Mouse (Mus musculus) liver, adult 2 months (tissue): ENCODE data around the gene Lrrc39. TPM values are rescaled to one million over a fixed set of nuclear protein-coding genes. Genes with fewer than 3 reads are reported as not detected.

Experiments
- DNase-seq: peaks from one replicate; pipeline ENCODE4 v3.0.0-alpha.2; 2011; ENCODE audit warnings: low read depth, low spot score; ENCODE audit errors: extremely low read depth
- H3K27ac ChIP-seq: fragments of 200-500 bp; replicated peaks from 2 replicates; pipeline ENCODE4 v1.5.1; 2012; ENCODE audit warnings: low read depth, mild to moderate bottlenecking, control low read depth, inconsistent platforms, low read length; ENCODE audit not compliant: insufficient read depth
- H3K27me3 ChIP-seq: fragments of 200-500 bp; 2 replicates; pipeline ENCODE4 v1.6.1; 2012; ENCODE audit warnings: mild to moderate bottlenecking, moderate library complexity, low read length, inconsistent platforms; ENCODE audit not compliant: control insufficient read depth, insufficient read depth
- H3K36me3 ChIP-seq: fragments of 200-500 bp; 2 replicates; pipeline ENCODE4 v1.6.1; 2012; ENCODE audit warnings: low read length, inconsistent platforms; ENCODE audit not compliant: control insufficient read depth, insufficient read depth
- H3K4me1 ChIP-seq: fragments of 200-500 bp; 2 replicates; pipeline ENCODE4 v1.6.1; 2011; ENCODE audit warnings: low read length; ENCODE audit not compliant: control insufficient read depth, insufficient read depth
- H3K4me3 ChIP-seq: fragments of 200-500 bp; 2 replicates; pipeline ENCODE4 v1.5.1; 2011; ENCODE audit warnings: low read depth, mild to moderate bottlenecking, control low read depth, low read length, moderate library complexity; ENCODE audit not compliant: insufficient read depth
- H3K79me2 ChIP-seq: fragments of 200-500 bp; 2 replicates; pipeline ENCODE4 v1.6.1; 2012; ENCODE audit warnings: inconsistent platforms, mild to moderate bottlenecking, low read length, moderate library complexity; ENCODE audit not compliant: control insufficient read depth, insufficient read depth
- H3K9ac ChIP-seq: fragments of 200-500 bp; 2 replicates; pipeline ENCODE4 v1.6.1; 2012; ENCODE audit warnings: low read depth, mild to moderate bottlenecking, control low read depth, inconsistent platforms, low read length
- CTCF ChIP-seq: fragments of 200-500 bp; IDR thresholded peaks from 2 replicates; pipeline ENCODE4 v1.5.1; 2011; ENCODE audit warnings: low read depth, low read length, control low read depth
- POLR2A ChIP-seq: fragments of 200-500 bp; IDR thresholded peaks from 2 replicates; pipeline ENCODE4 v1.6.1; 2011; ENCODE audit warnings: low read length, control low read depth; ENCODE audit not compliant: insufficient read depth; ENCODE audit errors: extremely low read depth
- WGBS: fragments of 180-500 bp; shearing (Covaris S2); methylation state at CpG from one replicate; pipeline ENCODE4 v1.1.7; 2018; 5-methylcytosine and 5-hydroxymethylcytosine counted together
- polyA plus RNA-seq: library from polyadenylated mRNA; depleted of rRNA; stranded (reverse); fragments of >200 nt; gene quantifications from 2 replicates; pipeline ENCODE4 v1.2.3, GENCODE M21; 2012; rRNA removed
- total RNA-seq: library from RNA; depleted of rRNA; stranded (reverse); fragments of >200 nt; gene quantifications from 2 replicates; pipeline ENCODE4 v1.2.3, GENCODE M21; 2014; rRNA removed

Gene Lrrc39
- total and polyA plus RNA-seq, 2 experiments: 0.15 to 0.37 TPM

GRCm38 (mm10) chr3:116622641-116623040 is 59.9 kb downstream of the Lrrc39 start:
- Histone ChIP-seq H3K79me2 (no peaks in the 10 kb centered on the region), H3K4me3 (no peak overlapping the region), H3K9ac (no peak overlapping the region), H3K27me3 (no peaks in the 10 kb centered on the region), H3K27ac (no peak overlapping the region), H3K36me3 (no peaks in the 10 kb centered on the region), H3K4me1 (no peaks in the 10 kb centered on the region)
- TF ChIP-seq POLR2A: no peak
- TF ChIP-seq CTCF: no peak
- whole genome bisulfite sequencing: 91% methylated on average over 7 of the region's 7 CpGs
- no peak for DNase-seq

GRCm38 (mm10) chr3:116631459-116631858 is 68.7 kb downstream of the Lrrc39 start:
- H3K9ac ChIP-seq: no peak overlapping the region
- no peak for TF ChIP-seq CTCF
- TF ChIP-seq POLR2A: no peak
- WGBS: 91% methylated on average over 1 of the region's 1 CpGs
- H3K27ac ChIP-seq: no peak overlapping the region
- H3K4me1 ChIP-seq: no peaks in the 10 kb centered on the region
- DNase-seq: no peak
- peaks cover 45% of the 10 kb centered on the region for H3K36me3 ChIP-seq
- H3K27me3 ChIP-seq: no peaks in the 10 kb centered on the region
- no peaks in the 10 kb centered on the region for H3K79me2 ChIP-seq
- no peak overlapping the region for H3K4me3 ChIP-seq

Other genes with a start within 250 kb of the Lrrc39 start
- gene Cdc14a, start 138.9 kb upstream of the Lrrc39 start, total RNA-seq: 1.1 and 1.5 TPM in 2 replicates
- 0.35 and 0.50 TPM in 2 replicates for gene Cdc14a, start 138.9 kb upstream of the Lrrc39 start, polyA plus RNA-seq
- 10.3 and 10.8 TPM in 2 replicates for gene Rtca, start 54.8 kb upstream of the Lrrc39 start, total RNA-seq
- gene Rtca, start 54.8 kb upstream of the Lrrc39 start, polyA plus RNA-seq: 9.7 and 11.5 TPM in 2 replicates
- gene Dbt, start 49.9 kb upstream of the Lrrc39 start, total RNA-seq: 67.1 and 70.9 TPM in 2 replicates
- 37.4 and 74.5 TPM in 2 replicates for gene Dbt, start 49.9 kb upstream of the Lrrc39 start, polyA plus RNA-seq
- 1.3 and 1.9 TPM in 2 replicates for gene Sass6, start 32.0 kb downstream of the Lrrc39 start, total RNA-seq
- 0.28 and 0.34 TPM in 2 replicates for gene Sass6, start 32.0 kb downstream of the Lrrc39 start, polyA plus RNA-seq
- gene Trmt13, start 51.6 kb downstream of the Lrrc39 start, total RNA-seq: 6.4 and 7.0 TPM in 2 replicates
- 1.5 and 3.0 TPM in 2 replicates for gene Trmt13, start 51.6 kb downstream of the Lrrc39 start, polyA plus RNA-seq
- 34.4 and 35.6 TPM in 2 replicates for gene Mfsd14a, start 99.7 kb downstream of the Lrrc39 start, total RNA-seq
- 14.3 and 14.5 TPM in 2 replicates for gene Mfsd14a, start 99.7 kb downstream of the Lrrc39 start, polyA plus RNA-seq
- gene Gm43191, start 118.3 kb downstream of the Lrrc39 start, total RNA-seq: not detected in 2 replicates
- not detected in 2 replicates for gene Gm43191, start 118.3 kb downstream of the Lrrc39 start, polyA plus RNA-seq
- 36.4 and 42.3 TPM in 2 replicates for gene Slc35a3, start 149.9 kb downstream of the Lrrc39 start, total RNA-seq
- gene Slc35a3, start 149.9 kb downstream of the Lrrc39 start, polyA plus RNA-seq: 7.3 and 8.0 TPM in 2 replicates
- 33.7 and 38.5 TPM in 2 replicates for gene Agl, start 245.2 kb downstream of the Lrrc39 start, total RNA-seq
- gene Agl, start 245.2 kb downstream of the Lrrc39 start, polyA plus RNA-seq: 12.0 and 12.1 TPM in 2 replicates